Mouse (Mus musculus) limb, embryonic 11.5 days (tissue): ENCODE measurements around the gene Prss42. TPM values are rescaled to one million over a fixed set of nuclear protein-coding genes. Genes with fewer than 3 reads are reported as not detected.

Experiments used
- ATAC-seq: fragments of 200-750 bp; cut with Nextera tagmentation; 2 replicates; pipeline ENCODE4 v1.8.0; 2017; ENCODE audit warnings: low read depth; ENCODE audit not compliant: insufficient number of reproducible peaks, low FRiP score, low TSS enrichment
- DNase-seq: peaks from one replicate; pipeline ENCODE4 v3.0.0-alpha.2; 2015; ENCODE audit warnings: low spot score
- H3K27ac ChIP-seq: fragments of 300-500 bp; sonication (generic); replicated peaks from 2 replicates; pipeline ENCODE4 v1.5.1; 2014; ENCODE audit warnings: low read depth, mild to moderate bottlenecking, low read length
- H3K27me3 ChIP-seq: fragments of 300-500 bp; sonication (generic); 2 replicates; pipeline ENCODE4 v1.6.1; 2014; ENCODE audit warnings: mild to moderate bottlenecking, low read length, mixed read lengths; ENCODE audit not compliant: control insufficient read depth, insufficient read depth
- H3K36me3 ChIP-seq: fragments of 300-500 bp; sonication (generic); 2 replicates; pipeline ENCODE4 v1.6.1; 2014; ENCODE audit warnings: mild to moderate bottlenecking, low read length, moderate library complexity, mixed read lengths; ENCODE audit not compliant: control insufficient read depth, insufficient read depth
- H3K4me1 ChIP-seq: fragments of 300-500 bp; sonication (generic); 2 replicates; pipeline ENCODE4 v1.6.1; 2014; ENCODE audit warnings: low read length, mixed read lengths; ENCODE audit not compliant: control insufficient read depth, insufficient read depth
- H3K4me2 ChIP-seq: fragments of 300-500 bp; sonication (generic); 2 replicates; pipeline ENCODE4 v1.6.1; 2014; ENCODE audit warnings: low read depth, mild to moderate bottlenecking, moderate library complexity; ENCODE audit not compliant: severe bottlenecking
- H3K4me3 ChIP-seq: fragments of 300-500 bp; sonication (generic); 2 replicates; pipeline ENCODE4 v1.5.1; 2014; ENCODE audit warnings: low read depth, low read length
- H3K9ac ChIP-seq: fragments of 300-500 bp; sonication (generic); 2 replicates; pipeline ENCODE4 v1.6.1; 2014; ENCODE audit warnings: mild to moderate bottlenecking, low read length
- H3K9me3 ChIP-seq: fragments of 300-500 bp; sonication (generic); 2 replicates; pipeline ENCODE4 v1.6.1; 2016; ENCODE audit warnings: low read length; ENCODE audit not compliant: control insufficient read depth
- WGBS: fragments of 180-500 bp; shearing (Covaris S2); extraction: QIAGEN DNeasy Blood & Tissue Kit; methylation state at CpG from one replicate; pipeline ENCODE4 v1.1.7; 2014; 5-methylcytosine and 5-hydroxymethylcytosine counted together
- polyA plus RNA-seq: library from polyadenylated mRNA; unstranded; fragments of >200 nt; fragmentation: Nextera tagmentation; extraction: Ambion mirVana; gene quantifications from 2 replicates; pipeline ENCODE4 v1.2.1, GENCODE M21; 2014

The Prss42 gene
- polyA plus RNA-seq, 1 experiment from 2014 or later: not detected

GRCm38 (mm10) chr9:110778559-110778958 lies 19.4 kb upstream of the Prss42 start:
- H3K36me3 ChIP-seq: no peaks in the 10 kb centered on the region
- no peak overlapping the region for H3K27ac ChIP-seq
- no peaks in the 10 kb centered on the region for H3K9me3 ChIP-seq
- no peak for DNase-seq
- H3K4me1 ChIP-seq: peaks cover 11% of the 10 kb centered on the region; the same call in 1 of the 2 replicates
- H3K27me3 ChIP-seq: no peaks in the 10 kb centered on the region
- H3K9ac ChIP-seq: no peak overlapping the region
- WGBS: 78% methylated on average over 7 of the region's 7 CpGs
- H3K4me3 ChIP-seq: no peak overlapping the region
- H3K4me2 ChIP-seq: no peak overlapping the region
- no peak for ATAC-seq

- Histone ChIP-seq H3K27ac (no peak overlapping the region), H3K4me2 (no peak overlapping the region), H3K4me1 (peaks cover 11% of the 10 kb centered on the region; the same call in 1 of the 2 replicates), H3K9ac (no peak overlapping the region), H3K4me3 (no peak overlapping the region), H3K36me3 (no peaks in the 10 kb centered on the region), H3K27me3 (no peaks in the 10 kb centered on the region), H3K9me3 (no peaks in the 10 kb centered on the region)
- no peak for ATAC-seq
- WGBS: 57% methylated on average over 5 of the region's 5 CpGs
- DNase-seq: peak; percentile 49
Measured at GRCm38 (mm10) chr9:110779242-110779913, 18.6 kb upstream of the Prss42 start.

- Histone ChIP-seq H3K36me3 (no peaks in the 10 kb centered on the region), H3K4me3 (peak overlapping the region; percentile 22), H3K9ac (peak overlapping the region; percentile 38; the same call in 1 of the 2 replicates), H3K27me3 (no peaks in the 10 kb centered on the region), H3K9me3 (no peaks in the 10 kb centered on the region), H3K4me1 (peaks cover 11% of the 10 kb centered on the region; the same call in 1 of the 2 replicates), H3K4me2 (peak overlapping the region; percentile 57), H3K27ac (no peak overlapping the region; the same call in 1 of the 2 replicates)
- ATAC-seq (peak; percentile 94), DNase-seq (peak; percentile 99)
- under 1% methylated on average over 40 of the region's 43 CpGs for WGBS
Measured at GRCm38 (mm10) chr9:110781256-110781721, 16.7 kb upstream of the Prss42 start.

- Histone ChIP-seq H3K4me3 (peak overlapping the region; percentile 22), H3K27me3 (no peaks in the 10 kb centered on the region), H3K9me3 (no peaks in the 10 kb centered on the region), H3K9ac (peak overlapping the region; percentile 38; the same call in 1 of the 2 replicates), H3K4me2 (peak overlapping the region; percentile 57), H3K36me3 (no peaks in the 10 kb centered on the region), H3K4me1 (peaks cover 11% of the 10 kb centered on the region; the same call in 1 of the 2 replicates), H3K27ac (no peak overlapping the region; the same call in 1 of the 2 replicates)
- ATAC-seq (peak; percentile 74; the same call in 1 of the 2 replicates), DNase-seq (peak; percentile 89)
- WGBS: under 1% methylated on average over 21 of the region's 23 CpGs
Measured at GRCm38 (mm10) chr9:110781731-110782130, 16.2 kb upstream of the Prss42 start.

GRCm38 (mm10) chr9:110783611-110784010 lies 14.4 kb upstream of the Prss42 start:
- no peak overlapping the region for H3K9ac ChIP-seq
- no peaks in the 10 kb centered on the region for H3K27me3 ChIP-seq
- ATAC-seq (no peak), DNase-seq (no peak)
- no peak overlapping the region for H3K27ac ChIP-seq
- H3K9me3 ChIP-seq: no peaks in the 10 kb centered on the region; the same call in 1 of the 2 replicates
- 10% methylated on average over 1 of the region's 1 CpGs for WGBS
- peaks cover 11% of the 10 kb centered on the region; the same call in 1 of the 2 replicates for H3K4me1 ChIP-seq
- no peak overlapping the region for H3K4me3 ChIP-seq
- H3K36me3 ChIP-seq: no peaks in the 10 kb centered on the region
- no peak overlapping the region for H3K4me2 ChIP-seq

GRCm38 (mm10) chr9:110788169-110788568 lies 9.8 kb upstream of the Prss42 start:
- H3K9ac ChIP-seq: no peak overlapping the region
- ATAC-seq: no peak
- no peaks in the 10 kb centered on the region for H3K4me1 ChIP-seq
- no peaks in the 10 kb centered on the region; the same call in 1 of the 2 replicates for H3K9me3 ChIP-seq
- WGBS: 92% methylated on average over 3 of the region's 3 CpGs
- no peak overlapping the region for H3K4me2 ChIP-seq
- no peak overlapping the region for H3K4me3 ChIP-seq
- H3K27ac ChIP-seq: no peak overlapping the region
- DNase-seq: no peak
- no peaks in the 10 kb centered on the region for H3K27me3 ChIP-seq
- H3K36me3 ChIP-seq: no peaks in the 10 kb centered on the region

GRCm38 (mm10) chr9:110790462-110790861 lies 7.5 kb upstream of the Prss42 start:
- no peak for ATAC-seq
- Histone ChIP-seq H3K9ac (no peak overlapping the region), H3K36me3 (no peaks in the 10 kb centered on the region), H3K27me3 (no peaks in the 10 kb centered on the region), H3K4me2 (no peak overlapping the region), H3K4me1 (no peaks in the 10 kb centered on the region), H3K27ac (no peak overlapping the region), H3K4me3 (no peak overlapping the region), H3K9me3 (no peaks in the 10 kb centered on the region; the same call in 1 of the 2 replicates)
- no peak for DNase-seq
- WGBS: 71% methylated on average over 4 of the region's 4 CpGs

- Histone ChIP-seq H3K27me3 (no peaks in the 10 kb centered on the region), H3K4me2 (no peak overlapping the region), H3K4me1 (no peaks in the 10 kb centered on the region), H3K9me3 (no peaks in the 10 kb centered on the region), H3K9ac (no peak overlapping the region), H3K4me3 (no peak overlapping the region), H3K27ac (no peak overlapping the region), H3K36me3 (no peaks in the 10 kb centered on the region)
- DNase-seq: no peak
- 82% methylated on average over 10 of the region's 10 CpGs for WGBS
- no peak for ATAC-seq
Measured at GRCm38 (mm10) chr9:110797013-110797412, 953 bp upstream of the Prss42 start.
